Mouse (Mus musculus): ENCODE measurements around the gene Gsta1. TPM values are rescaled to one million over a fixed set of nuclear protein-coding genes. Genes with fewer than 3 reads are reported as not detected.
A peak's percentile ranks its signal among the peaks of the same experiment; 100 is the strongest.
"Not testable (repeated sequence)": the region's sequence is repeated elsewhere in the genome, so short reads cannot be mapped to it uniquely, and the experiment has no call there.

The Gsta1 gene
- polyA plus RNA-seq, 1 experiment from 2014 or later, result not detected

- Histone ChIP-seq H3K4me1 (no peaks in the 10 kb centered on the region), H3K4me2 (replicated peaks) (no peak overlapping the region), H3K36me3 (no peaks in the 10 kb centered on the region), H3K9ac (replicated peaks) (no peak overlapping the region), H3K27ac (replicated peaks) (no peak overlapping the region), H3K4me3 (no peak overlapping the region), H3K9me3 (no peaks in the 10 kb centered on the region), H3K27me3 (no peaks in the 10 kb centered on the region)
- 90% methylated on average over 2 of the region's 2 CpGs for whole genome bisulfite sequencing
- ATAC-seq (ENCODE audit: low FRiP score, low read depth), result no peak
Measured at GRCm38 (mm10) chr9:78210821-78211220, 19.6 kb upstream of the Gsta1 start.

GRCm38 (mm10) chr9:78211521-78211920 is 18.9 kb upstream of the Gsta1 start:
- Histone ChIP-seq H3K4me1 (no peaks in the 10 kb centered on the region), H3K27me3 (no peaks in the 10 kb centered on the region), H3K36me3 (no peaks in the 10 kb centered on the region), H3K4me3 (no peak overlapping the region), H3K9me3 (no peaks in the 10 kb centered on the region), H3K27ac (replicated peaks) (no peak overlapping the region), H3K4me2 (replicated peaks) (no peak overlapping the region), H3K9ac (replicated peaks) (no peak overlapping the region)
- WGBS, result 96% methylated on average over 3 of the region's 3 CpGs
- no peak for ATAC-seq (ENCODE audit: low FRiP score, low read depth)

GRCm38 (mm10) chr9:78212341-78213049 is 18.0 kb upstream of the Gsta1 start:
- no peak for ATAC-seq (ENCODE audit: low FRiP score, low read depth)
- 84% methylated on average over 7 of the region's 7 CpGs for WGBS
- no peaks in the 10 kb centered on the region for H3K36me3 ChIP-seq

GRCm38 (mm10) chr9:78217074-78217473 is 13.4 kb upstream of the Gsta1 start:
- WGBS, result 79% methylated on average over 4 of the region's 4 CpGs
- Histone ChIP-seq H3K9ac (replicated peaks) (no peak overlapping the region), H3K4me1 (no peaks in the 10 kb centered on the region), H3K4me2 (replicated peaks) (no peak overlapping the region), H3K9me3 (no peaks in the 10 kb centered on the region), H3K4me3 (no peak overlapping the region), H3K27me3 (no peaks in the 10 kb centered on the region), H3K27ac (replicated peaks) (no peak overlapping the region), H3K36me3 (no peaks in the 10 kb centered on the region)
- no peak for ATAC-seq (ENCODE audit: low FRiP score, low read depth)

More at GRCm38 (mm10) chr9:78212341-78213049, 18.0 kb upstream of the Gsta1 start:
- Histone ChIP-seq H3K4me1 (no peaks in the 10 kb centered on the region), H3K4me3 (no peak overlapping the region), H3K27me3 (no peaks in the 10 kb centered on the region), H3K27ac (replicated peaks) (no peak overlapping the region), H3K4me2 (replicated peaks) (no peak overlapping the region), H3K9me3 (no peaks in the 10 kb centered on the region), H3K9ac (replicated peaks) (no peak overlapping the region)

- Histone ChIP-seq H3K9me3 (no peaks in the 10 kb centered on the region), H3K4me2 (replicated peaks) (no peak overlapping the region), H3K9ac (replicated peaks) (no peak overlapping the region), H3K4me3 (no peak overlapping the region), H3K27ac (replicated peaks) (no peak overlapping the region), H3K36me3 (no peaks in the 10 kb centered on the region), H3K27me3 (no peaks in the 10 kb centered on the region), H3K4me1 (no peaks in the 10 kb centered on the region)
- no peak for ATAC-seq (ENCODE audit: low FRiP score, low read depth)
- WGBS, result 78% methylated on average over 8 of the region's 8 CpGs
Measured at GRCm38 (mm10) chr9:78222616-78223015, 7.8 kb upstream of the Gsta1 start.

GRCm38 (mm10) chr9:78223221-78223902 is 7.1 kb upstream of the Gsta1 start:
- Histone ChIP-seq H3K36me3 (no peaks in the 10 kb centered on the region), H3K9ac (replicated peaks) (no peak overlapping the region), H3K9me3 (no peaks in the 10 kb centered on the region), H3K4me1 (no peaks in the 10 kb centered on the region), H3K4me3 (no peak overlapping the region), H3K27ac (replicated peaks) (no peak overlapping the region), H3K4me2 (replicated peaks) (no peak overlapping the region), H3K27me3 (no peaks in the 10 kb centered on the region)
- WGBS, result 74% methylated on average over 10 of the region's 10 CpGs
- ATAC-seq (ENCODE audit: low FRiP score, low read depth), result no peak

- Histone ChIP-seq H3K4me3 (no peak overlapping the region), H3K27me3 (no peaks in the 10 kb centered on the region), H3K4me2 (replicated peaks) (no peak overlapping the region), H3K9me3 (no peaks in the 10 kb centered on the region), H3K27ac (replicated peaks) (no peak overlapping the region), H3K36me3 (no peaks in the 10 kb centered on the region), H3K4me1 (no peaks in the 10 kb centered on the region), H3K9ac (replicated peaks) (no peak overlapping the region)
- ATAC-seq (ENCODE audit: low FRiP score, low read depth), result no peak
- 96% methylated on average over 2 of the region's 2 CpGs for WGBS
Measured at GRCm38 (mm10) chr9:78224418-78224817, 6.0 kb upstream of the Gsta1 start.

DNA sequence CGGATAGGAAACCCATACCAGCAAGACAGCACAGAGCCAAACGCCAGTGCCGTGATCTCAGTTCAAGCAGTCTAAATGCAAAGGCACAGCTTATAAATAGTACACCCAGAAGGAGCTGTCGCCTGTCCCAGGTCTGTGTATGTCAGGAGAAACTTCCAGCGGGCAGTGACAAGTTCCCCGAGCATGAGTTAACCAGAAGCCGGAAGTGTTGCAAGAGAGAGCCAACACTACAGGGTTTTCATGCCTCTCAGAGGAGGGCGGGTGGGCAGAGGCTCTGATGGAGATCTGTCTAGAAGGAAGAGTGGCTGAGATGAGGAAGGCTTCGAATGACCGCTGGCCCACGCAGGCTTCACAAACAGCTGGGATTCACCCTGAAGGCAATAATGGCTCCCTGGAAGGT is 5.2 kb upstream of the Gsta1 start:
- Histone ChIP-seq H3K4me2 (replicated peaks) (no peak overlapping the region), H3K4me3 (no peak overlapping the region), H3K9ac (replicated peaks) (no peak overlapping the region), H3K27ac (replicated peaks) (no peak overlapping the region), H3K4me1 (no peaks in the 10 kb centered on the region), H3K36me3 (no peaks in the 10 kb centered on the region), H3K27me3 (no peaks in the 10 kb centered on the region), H3K9me3 (no peaks in the 10 kb centered on the region)
- ATAC-seq (ENCODE audit: low FRiP score, low read depth), result no peak
- 87% methylated on average over 11 of the region's 11 CpGs for WGBS

- Histone ChIP-seq H3K9ac (replicated peaks) (no peak overlapping the region), H3K4me3 (no peak overlapping the region), H3K4me1 (no peaks in the 10 kb centered on the region), H3K27ac (replicated peaks) (no peak overlapping the region), H3K27me3 (no peaks in the 10 kb centered on the region), H3K36me3 (no peaks in the 10 kb centered on the region), H3K4me2 (replicated peaks) (no peak overlapping the region), H3K9me3 (no peaks in the 10 kb centered on the region)
- no peak for ATAC-seq (ENCODE audit: low FRiP score, low read depth)
- 95% methylated on average over 2 of the region's 2 CpGs for WGBS
Measured at GRCm38 (mm10) chr9:78228122-78228521, 2.3 kb upstream of the Gsta1 start.

DNA sequence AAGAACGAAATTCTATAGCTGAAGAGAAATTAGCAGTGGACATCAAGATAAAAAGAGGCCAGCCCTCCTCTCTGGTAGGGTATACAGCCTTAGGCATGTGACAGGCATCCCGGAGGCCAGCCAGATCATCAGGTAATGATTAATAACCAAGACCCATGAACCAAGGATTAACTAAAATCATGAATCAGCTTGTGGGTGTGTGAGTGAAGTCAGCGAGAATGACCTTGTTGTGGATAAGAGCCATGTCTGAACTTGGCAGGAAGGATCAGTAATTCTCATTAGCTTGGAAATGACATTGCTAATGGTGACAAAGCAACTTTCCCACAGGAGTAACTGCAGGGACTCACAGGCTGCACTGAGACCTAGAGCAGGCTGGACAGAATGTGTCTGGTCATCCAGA is 798 bp upstream of the Gsta1 start:
- WGBS, result 70% methylated on average over 3 of the region's 3 CpGs
- H3K4me2 ChIP-seq (replicated peaks); H3K27me3 ChIP-seq: not testable (repeated sequence)

GRCm38 (mm10) chr9:78233121-78233695 is 2.8 kb downstream of the Gsta1 start:
- H3K4me3 ChIP-seq; H3K27ac ChIP-seq (replicated peaks); H3K4me1 ChIP-seq; H3K27me3 ChIP-seq; H3K4me2 ChIP-seq (replicated peaks); H3K9ac ChIP-seq (replicated peaks); H3K9me3 ChIP-seq; H3K36me3 ChIP-seq: not testable (repeated sequence)
- WGBS, result no CpG with 5 or more reads among the region's 10 CpGs
- ATAC-seq (ENCODE audit: low FRiP score, low read depth), result peak; percentile 34; the same call in 1 of the 2 replicates

More for the DNA sequence above, 798 bp upstream of the Gsta1 start:
- not testable (repeated sequence) for H3K9ac ChIP-seq (replicated peaks); H3K9me3 ChIP-seq; H3K4me3 ChIP-seq; H3K4me1 ChIP-seq; H3K36me3 ChIP-seq; H3K27ac ChIP-seq (replicated peaks); ATAC-seq (ENCODE audit: low FRiP score, low read depth)

DNA sequence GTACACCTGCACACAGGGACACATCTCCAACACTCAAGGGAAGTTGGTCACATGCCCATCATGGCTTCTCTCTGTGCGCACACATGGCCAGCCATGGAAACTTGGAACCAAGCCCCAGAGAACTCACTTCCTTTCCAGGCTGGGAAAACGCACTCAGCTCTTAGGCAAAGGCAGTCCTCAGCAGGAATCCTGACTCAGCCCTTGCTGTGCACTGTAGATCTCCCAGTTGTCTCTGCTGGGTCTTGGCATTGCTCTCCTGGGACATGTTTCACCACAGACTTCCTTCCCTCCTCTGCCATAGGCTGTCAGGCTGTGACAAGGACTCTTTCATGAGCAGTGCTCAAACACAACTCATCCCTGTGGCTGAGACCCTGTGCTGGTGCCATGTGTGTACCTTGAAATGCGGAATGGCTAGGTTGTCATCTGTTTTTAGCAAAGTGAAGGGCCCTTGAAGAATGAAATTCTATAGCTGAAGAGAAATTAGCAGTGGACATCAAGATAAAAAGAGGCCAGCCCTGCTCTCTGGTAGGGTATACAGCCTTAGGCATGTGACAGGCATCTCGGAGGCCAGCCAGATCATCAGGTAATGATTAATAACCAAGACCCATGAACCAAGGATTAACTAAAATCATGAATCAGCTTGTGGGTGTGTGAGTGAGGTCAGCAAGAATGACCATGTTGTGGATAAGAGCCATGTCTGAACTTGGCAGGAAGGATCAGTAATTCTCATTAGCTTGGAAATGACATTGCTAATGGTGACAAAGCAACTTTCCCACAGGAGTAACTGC is 25.4 kb downstream of the Gsta1 start:
- H3K27ac ChIP-seq (replicated peaks); H3K9ac ChIP-seq (replicated peaks); H3K27me3 ChIP-seq; H3K9me3 ChIP-seq; H3K36me3 ChIP-seq; H3K4me2 ChIP-seq (replicated peaks); H3K4me1 ChIP-seq; H3K4me3 ChIP-seq; ATAC-seq (ENCODE audit: low FRiP score, low read depth): not testable (repeated sequence)
- 83% methylated on average over 4 of the region's 4 CpGs for WGBS

Data from midbrain, embryonic 12.5 days (tissue).